Mouse (Mus musculus): ENCODE results near the gene Speer4b.
"Not testable (repeated sequence)": the region's sequence is repeated elsewhere in the genome, so short reads cannot be mapped to it uniquely, and the experiment has no call there.

Speer4b gene

GRCm38 (mm10) chr5:27501338-27501737, at the start of gene Speer4b:
Gene Speer4b (minus strand): TSS chr5:27501438.
- not testable (repeated sequence) for DNase-seq (ENCODE audit: low read depth in 2 of 2, low spot score in 2 of 2)

DNA sequence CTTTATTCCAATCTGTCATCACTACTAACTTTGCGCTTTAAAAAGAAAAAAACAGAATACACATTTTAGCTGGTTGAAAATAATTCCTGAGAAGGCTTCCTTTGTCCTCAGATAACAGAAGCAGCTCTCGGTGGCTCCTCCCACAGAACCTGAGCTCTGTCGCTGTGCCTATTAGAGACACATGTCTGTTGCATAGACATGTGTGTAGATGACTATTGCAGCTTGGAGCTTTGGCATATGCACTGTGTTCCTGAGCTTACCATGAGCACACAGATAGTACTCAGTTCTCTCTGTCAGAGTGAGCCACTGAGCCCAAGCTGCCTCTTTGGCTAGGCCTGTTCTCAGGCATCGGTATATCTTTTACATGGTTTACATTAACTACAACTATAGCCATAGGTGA, 48.1 kb upstream of the Speer4b start:
- DNase-seq (ENCODE audit: low read depth in 2 of 2, low spot score in 2 of 2), result no peak

- DNase-seq (ENCODE audit: low read depth in 2 of 2, low spot score in 2 of 2), result no peak
Observed at GRCm38 (mm10) chr5:27544816-27545270, 43.6 kb upstream of the Speer4b start.

GRCm38 (mm10) chr5:27526906-27527305, 25.7 kb upstream of the Speer4b start:
- DNase-seq (ENCODE audit: low read depth in 2 of 2, low spot score in 2 of 2), result no peak

DNA sequence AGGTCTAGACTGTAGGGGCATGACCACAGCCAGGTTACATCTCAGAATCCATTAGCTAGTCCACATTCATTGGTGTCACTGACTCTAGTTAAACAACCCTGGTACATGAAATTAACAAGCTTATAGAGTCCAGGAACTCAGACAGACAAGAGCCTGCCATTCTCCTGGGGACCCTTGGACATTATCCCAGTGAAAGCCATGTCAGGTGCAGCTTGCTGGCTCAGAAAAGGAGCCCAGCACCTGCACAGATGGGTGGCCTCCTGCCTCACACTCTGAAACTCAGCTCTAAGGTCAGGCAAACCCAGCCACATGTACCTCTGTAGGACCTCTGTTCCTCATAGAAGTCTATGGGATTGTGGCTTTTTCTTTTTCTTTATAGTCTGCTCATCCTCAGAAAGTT, 17.5 kb upstream of the Speer4b start:
- no peak for DNase-seq (ENCODE audit: low read depth in 2 of 2, low spot score in 2 of 2)

- no peak for DNase-seq (ENCODE audit: low read depth in 2 of 2, low spot score in 2 of 2)
Observed at GRCm38 (mm10) chr5:27490942-27491341, 10.3 kb downstream of the Speer4b start.

DNA sequence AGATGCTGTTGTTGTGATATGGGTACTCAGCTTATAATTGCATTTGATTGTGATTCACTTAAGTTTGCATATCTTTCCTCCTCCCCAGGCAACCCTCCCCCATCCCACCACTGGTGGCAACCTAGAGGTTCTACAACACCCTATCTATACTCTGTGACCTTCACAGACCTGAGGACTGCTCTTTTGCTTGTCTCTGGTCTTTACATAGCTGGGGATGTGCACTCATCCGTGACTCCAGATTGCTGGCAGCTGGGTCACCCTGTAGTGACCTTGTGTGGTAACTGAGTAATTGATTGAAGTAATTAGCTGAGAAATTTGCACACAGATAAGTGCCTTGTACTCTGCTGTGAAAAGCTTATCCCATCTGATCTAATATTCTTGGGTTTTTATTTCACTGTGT, 15.1 kb downstream of the Speer4b start:
- DNase-seq (ENCODE audit: low read depth in 2 of 2, low spot score in 2 of 2), result no peak

- no peak for DNase-seq (ENCODE audit: low read depth in 2 of 2, low spot score in 2 of 2)
Observed at GRCm38 (mm10) chr5:27481706-27482105, 19.5 kb downstream of the Speer4b start.

- no peak for DNase-seq (ENCODE audit: low read depth in 2 of 2, low spot score in 2 of 2)
Observed at GRCm38 (mm10) chr5:27474964-27475465, 26.2 kb downstream of the Speer4b start.

GRCm38 (mm10) chr5:27457686-27458085, 43.6 kb downstream of the Speer4b start:
- no peak for DNase-seq (ENCODE audit: low read depth in 2 of 2, low spot score in 2 of 2)

GRCm38 (mm10) chr5:27456981-27457380, 44.3 kb downstream of the Speer4b start:
- no peak for DNase-seq (ENCODE audit: low read depth in 2 of 2, low spot score in 2 of 2)

- DNase-seq (ENCODE audit: low read depth in 2 of 2, low spot score in 2 of 2), result no peak
Observed at GRCm38 (mm10) chr5:27454386-27454785, 46.9 kb downstream of the Speer4b start.

GRCm38 (mm10) chr5:27453201-27453845, 47.9 kb downstream of the Speer4b start:
- DNase-seq (ENCODE audit: low read depth in 2 of 2, low spot score in 2 of 2), result no peak
